Mouse (Mus musculus): ENCODE results near the gene Gsx2. TPM values are rescaled to one million over a fixed set of nuclear protein-coding genes. Genes with fewer than 3 reads are reported as not detected.

The Gsx2 gene
- polyA plus RNA-seq (2015; fragmentation: Illumina TruSeq; extraction: RNeasy Lipid Tissue Mini Kit (QIAGEN cat#74804); ENCODE audit: low read depth, low replicate concordance) = not detected

DNA sequence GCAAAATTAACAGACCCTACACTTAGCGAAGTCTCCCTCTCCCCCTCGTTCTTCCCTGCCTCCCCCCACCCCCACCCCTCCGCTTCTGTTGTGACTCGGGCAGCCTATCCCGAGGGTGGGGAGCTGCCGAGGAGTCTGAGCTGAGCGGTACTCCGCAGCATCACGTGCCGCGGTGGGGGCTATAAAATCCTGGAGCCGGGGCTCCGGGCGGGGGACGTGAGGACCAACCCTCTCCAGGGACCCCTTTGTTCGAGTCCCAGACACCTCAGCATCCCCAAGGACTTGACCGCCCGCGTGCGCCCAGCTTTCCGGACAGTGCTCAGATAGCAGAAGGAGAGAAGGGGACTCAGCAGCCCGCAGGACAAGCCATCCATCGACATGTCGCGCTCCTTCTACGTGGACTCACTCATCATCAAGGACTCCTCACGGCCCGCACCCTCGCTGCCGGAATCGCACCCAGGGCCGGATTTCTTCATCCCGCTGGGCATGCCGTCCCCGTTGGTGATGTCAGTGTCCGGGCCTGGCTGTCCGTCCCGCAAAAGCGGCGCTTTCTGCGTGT, at the start of gene Gsx2:
TSS of gene Gsx2 (plus strand) at position 219 of the 559 bp plus-strand sequence.

DNA sequence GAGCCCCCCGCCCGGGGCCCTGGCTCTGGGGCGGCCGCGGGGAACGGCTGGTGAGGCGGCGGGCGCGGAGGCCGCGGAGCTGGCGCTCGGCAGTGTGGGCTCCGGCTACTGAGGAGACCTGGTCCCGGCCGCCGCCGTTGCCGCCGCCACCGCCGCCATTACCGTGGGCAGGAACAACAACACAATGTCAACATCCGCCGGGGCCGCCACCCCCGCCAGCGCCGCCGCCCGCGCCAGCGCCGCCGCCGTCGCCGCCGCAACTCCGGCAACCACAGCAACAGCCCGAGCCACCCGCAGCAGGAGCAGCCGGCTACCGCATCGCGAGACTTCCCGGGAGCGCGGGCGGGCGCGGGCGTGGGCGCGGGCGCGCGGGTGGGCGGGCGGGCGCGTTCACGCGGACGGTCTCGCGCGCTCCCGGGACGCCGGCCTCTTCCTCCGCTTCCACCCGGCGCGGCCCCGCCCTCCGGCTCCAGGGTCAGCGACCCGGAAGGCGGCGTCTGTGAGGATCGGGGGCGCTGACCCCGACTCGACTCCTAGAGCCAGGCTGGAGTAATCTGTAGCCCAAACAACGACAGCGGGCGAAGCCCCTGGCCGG, 31.0 kb upstream of the Gsx2 start, which contains the start of gene Chic2:
TSS of gene Chic2 (minus strand) at position 465 of the 595 bp plus-strand sequence.

Other genes with a start within 250 kb of the Gsx2 start
- 14.7 TPM for gene Chic2, start 30.8 kb upstream of the Gsx2 start, polyA plus RNA-seq (2015; fragmentation: Illumina TruSeq; extraction: RNeasy Lipid Tissue Mini Kit (QIAGEN cat#74804); ENCODE audit: low read depth, low replicate concordance)
- 18.4 TPM for gene Pdgfra, start 76.7 kb downstream of the Gsx2 start, polyA plus RNA-seq (2015; fragmentation: Illumina TruSeq; extraction: RNeasy Lipid Tissue Mini Kit (QIAGEN cat#74804); ENCODE audit: low read depth, low replicate concordance)

Data from brain, adult 10 weeks (tissue).